Mouse (Mus musculus): ENCODE results near the gene Ube2h. TPM values are rescaled to one million over a fixed set of nuclear protein-coding genes. Genes with fewer than 3 reads are reported as not detected.

The Ube2h gene
- polyA plus RNA-seq, 1 experiment, result 46.3 TPM

DNA sequence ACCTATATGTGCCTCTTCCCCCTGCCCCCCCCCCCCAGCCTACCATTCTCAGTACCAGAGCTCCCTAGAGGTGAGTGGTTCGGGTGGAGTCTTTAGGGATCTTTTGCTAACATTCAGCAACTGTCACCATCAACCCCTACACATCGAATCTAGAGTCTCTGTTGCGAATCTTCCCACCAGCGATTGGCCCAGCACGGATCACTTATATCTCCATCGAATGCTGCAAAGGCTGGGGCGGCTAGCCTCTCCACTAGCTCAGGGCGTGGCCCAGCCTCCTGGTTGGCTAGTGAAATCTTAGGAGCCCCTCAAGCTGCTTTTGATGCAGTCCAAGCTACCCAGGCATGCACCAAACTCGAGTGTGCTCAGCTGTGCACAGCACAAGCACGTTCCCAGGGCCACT, 132.4 kb downstream of the Ube2h start:
- no peak for TF ChIP-seq GATA1 (IDR thresholded peaks at IDR 0.05; ENCODE audit: low read length)

GRCm38 (mm10) chr6:30171226-30171625, 133.1 kb downstream of the Ube2h start:
- TF ChIP-seq GATA1 (IDR thresholded peaks at IDR 0.05; ENCODE audit: low read length), result no peak

- TF ChIP-seq GATA1 (IDR thresholded peaks at IDR 0.05; ENCODE audit: low read length), result no peak
Observed at GRCm38 (mm10) chr6:30169148-30169547, 135.2 kb downstream of the Ube2h start.

DNA sequence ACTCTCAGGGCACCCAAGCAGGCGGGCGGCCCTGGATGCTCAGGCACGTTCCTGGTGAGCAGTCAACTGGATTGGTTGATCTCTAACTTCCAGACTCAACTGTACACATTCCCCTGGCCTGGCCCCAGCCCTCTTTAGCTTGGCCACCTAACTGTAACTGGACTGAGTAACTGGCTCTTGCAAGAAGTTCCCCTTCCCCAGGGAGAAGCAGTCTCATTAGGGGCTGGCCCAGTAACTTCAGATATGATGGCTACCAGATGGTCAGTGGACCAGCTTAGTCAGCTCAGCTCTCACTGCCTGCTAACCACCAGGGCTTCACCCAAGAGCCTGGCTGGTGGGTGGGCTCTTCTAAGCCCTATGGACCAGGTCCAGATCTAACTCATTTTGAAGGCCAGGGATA, 136.1 kb downstream of the Ube2h start:
- no peak for TF ChIP-seq GATA1 (IDR thresholded peaks at IDR 0.05; ENCODE audit: low read length)

DNA sequence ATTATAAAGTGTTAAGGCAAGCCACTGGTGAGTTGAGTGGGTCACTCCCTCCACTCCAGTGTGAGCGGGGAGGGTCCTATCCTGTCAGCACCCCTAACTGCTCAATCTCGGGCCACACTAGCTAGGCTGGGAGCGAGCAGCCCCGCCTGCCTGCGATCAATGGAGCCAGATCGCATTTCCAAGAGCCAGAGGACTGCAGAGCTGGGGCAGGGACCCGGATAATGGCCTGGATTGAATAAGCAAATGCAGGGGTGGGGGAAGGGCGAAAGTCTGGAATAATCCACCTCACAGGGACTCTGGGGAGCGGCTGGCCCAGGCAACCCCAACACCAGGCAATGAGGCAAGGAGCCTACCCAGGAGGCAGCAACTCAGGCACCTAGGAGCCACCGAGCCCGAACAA, 137.1 kb downstream of the Ube2h start:
- TF ChIP-seq GATA1 (IDR thresholded peaks at IDR 0.05; ENCODE audit: low read length), result no peak

DNA sequence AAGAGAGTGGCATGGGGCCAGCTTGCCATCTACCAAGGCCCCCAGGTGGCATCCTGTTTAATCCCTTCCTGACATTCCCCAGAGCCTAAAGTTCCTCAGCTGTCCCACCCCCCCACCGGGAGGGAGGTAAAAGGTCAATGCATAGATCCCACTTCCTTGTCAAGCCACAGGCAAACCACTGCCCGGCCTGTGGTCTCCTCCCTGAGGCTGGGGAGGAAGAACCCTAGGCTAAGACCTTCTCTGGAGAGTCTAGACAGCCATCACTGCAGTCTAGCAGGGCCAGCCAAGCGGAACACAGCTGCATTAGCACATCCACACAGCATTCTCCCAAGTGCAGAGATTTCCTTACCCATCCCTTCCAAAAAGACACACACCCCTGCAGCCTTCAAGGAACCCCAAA, 138.0 kb downstream of the Ube2h start:
- TF ChIP-seq GATA1 (IDR thresholded peaks at IDR 0.05; ENCODE audit: low read length), result no peak

- TF ChIP-seq GATA1 (IDR thresholded peaks at IDR 0.05; ENCODE audit: low read length), result no peak
Observed at GRCm38 (mm10) chr6:30162091-30162490, 142.2 kb downstream of the Ube2h start.

DNA sequence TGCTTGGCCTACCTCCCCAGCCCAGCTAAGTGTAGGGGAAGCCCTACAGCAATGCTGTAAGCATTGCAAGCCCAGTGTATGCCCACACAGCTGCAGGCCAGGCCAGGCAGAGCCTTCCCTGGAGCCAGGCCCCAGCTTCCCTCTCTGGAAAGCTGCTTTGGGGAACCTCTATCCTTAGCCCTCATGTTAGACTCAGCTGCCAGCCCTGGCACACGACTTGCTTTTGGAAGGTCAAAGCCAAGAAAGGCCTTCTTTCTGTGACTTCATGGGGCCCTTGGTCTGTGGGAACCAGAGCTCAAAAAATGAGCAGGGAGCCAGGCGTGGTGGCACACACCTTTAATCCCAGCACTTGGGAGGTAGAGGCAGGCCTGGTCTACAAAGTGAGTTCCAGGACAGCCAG, 142.7 kb downstream of the Ube2h start:
- no peak for TF ChIP-seq GATA1 (IDR thresholded peaks at IDR 0.05; ENCODE audit: low read length)

Other genes with a start within 250 kb of the Ube2h start
- gene Zc3hc1, start 86.5 kb upstream of the Ube2h start, polyA plus RNA-seq (2012), result 48.9 and 88.1 TPM in 2 replicates
- gene Klhdc10, start 97.3 kb upstream of the Ube2h start, polyA plus RNA-seq (2012), result 23.8 and 26.7 TPM in 2 replicates
- gene Tmem209, start 205.2 kb upstream of the Ube2h start, polyA plus RNA-seq (2012), result 2.2 and 2.6 TPM in 2 replicates
- gene Ssmem1, start 205.3 kb upstream of the Ube2h start, polyA plus RNA-seq (2012), result not detected in 2 replicates
- not detected in 2 replicates for gene Cpa2, start 237.0 kb upstream of the Ube2h start, polyA plus RNA-seq (2012)

All from G1E-ER4 (cell line).